Comparison of ENCODE assay signal across 9 mouse cellular contexts in genomic region chr8:124810056-124810610, GRCm38 (mm10). TPM values are rescaled to one million over a fixed set of nuclear protein-coding genes. Genes with fewer than 3 reads are reported as not detected.
DNase-seq lines count a peak whose midpoint lies in the region; ATAC-seq and TF ChIP-seq lines count a peak whose summit lies in the region.
"Had no signal": no experiment of that assay in that cellular context is flagged by ENCODE, and none has a peak within 500 bp of the region (broad histone marks: within the 10 kb centered on the region; RNA-seq: fewer than 3 reads in every experiment).

No protein-coding gene starts in this region.

- TF ChIP-seq CTCF in heart, postnatal 0 days (IDR thresholded peaks at IDR 0.05; ENCODE audit: low read depth): peak; percentile 30
- TF ChIP-seq CTCF in lung, adult 2 months (IDR thresholded peaks at IDR 0.05; ENCODE audit: insufficient read depth, low read length): peak; percentile 49
- TF ChIP-seq CTCF in cortical plate, adult 2 months (IDR thresholded peaks at IDR 0.05; ENCODE audit: extremely low read depth, insufficient read depth, low read length): peak; percentile 41

- H3K4me1 ChIP-seq in heart, postnatal 0 days (ENCODE audit: control insufficient read depth, insufficient read depth): no peaks in the 10 kb centered on the region
- H3K4me1 ChIP-seq in lung, adult 2 months (ENCODE audit: control insufficient read depth, insufficient read depth, low read length): no peaks in the 10 kb centered on the region
- no peaks in the 10 kb centered on the region for H3K4me1 ChIP-seq in cortical plate, adult 2 months (ENCODE audit: control insufficient read depth, insufficient read depth, low read length)
- H3K4me1 ChIP-seq: embryonic facial prominence, embryonic 12.5 days; stomach, embryonic 15.5 days had no signal

- no peaks in the 10 kb centered on the region for H3K36me3 ChIP-seq in heart, postnatal 0 days (replicated peaks; ENCODE audit: control insufficient read depth, insufficient read depth, low read length)
- H3K36me3 ChIP-seq: embryonic facial prominence, embryonic 12.5 days; stomach, embryonic 15.5 days had no signal

- no peak for ATAC-seq in heart, postnatal 0 days (ENCODE audit: insufficient read depth, low read depth)

- no peak overlapping the region for H3K27ac ChIP-seq in heart, postnatal 0 days (ENCODE audit: low read depth)
- H3K27ac ChIP-seq in cortical plate, adult 2 months (ENCODE audit: insufficient read depth, low read length): no peak overlapping the region
- H3K27ac ChIP-seq: embryonic facial prominence, embryonic 12.5 days; stomach, embryonic 15.5 days had no signal

- no peak for DNase-seq in heart, postnatal 0 days (ENCODE audit: low spot score)
- no peak for DNase-seq in heart, postnatal 36 days
- peak; percentile 20 for DNase-seq in lung, adult 2 months
- no peak for DNase-seq in lung, postnatal 4 days
- DNase-seq in Muller cell, postnatal 12 days (ENCODE audit: inconsistent ontology term): peak; percentile 34
- no peak for DNase-seq in gastrocnemius, postnatal 10 days

- H3K9ac ChIP-seq in heart, postnatal 0 days (replicated peaks; ENCODE audit: low read depth, low read length): no peak overlapping the region
- H3K9ac ChIP-seq: embryonic facial prominence, embryonic 12.5 days; stomach, embryonic 15.5 days had no signal

- H3K9me3 ChIP-seq in heart, postnatal 0 days (replicated peaks; ENCODE audit: control insufficient read depth, low read length): no peaks in the 10 kb centered on the region
- H3K9me3 ChIP-seq: embryonic facial prominence, embryonic 12.5 days; stomach, embryonic 15.5 days had no signal

- no peak for TF ChIP-seq POLR2A in lung, adult 2 months (IDR thresholded peaks at IDR 0.05; ENCODE audit: borderline replicate concordance, extremely low read depth, low read depth, low read length)
- TF ChIP-seq POLR2A in cortical plate, adult 2 months (IDR thresholded peaks at IDR 0.05; ENCODE audit: extremely low read depth, insufficient read depth, low read length): no peak

- H3K4me2 ChIP-seq in heart, postnatal 0 days (ENCODE audit: low read depth, low read length): no peak overlapping the region
- H3K4me2 ChIP-seq: embryonic facial prominence, embryonic 12.5 days; stomach, embryonic 15.5 days had no signal

- H3K4me3 ChIP-seq in heart, postnatal 0 days (ENCODE audit: low read depth, low read length): no peak overlapping the region
- no peak overlapping the region for H3K4me3 ChIP-seq in lung, adult 2 months (replicated peaks; ENCODE audit: extremely low read depth, low read depth, low read length)
- no peak overlapping the region for H3K4me3 ChIP-seq in cortical plate, adult 2 months (ENCODE audit: insufficient read depth, low read length)
- H3K4me3 ChIP-seq: embryonic facial prominence, embryonic 12.5 days; stomach, embryonic 15.5 days had no signal

- no peak for TF ChIP-seq EP300 in heart, postnatal 0 days (IDR thresholded peaks at IDR 0.05; ENCODE audit: low read depth)

- intact Hi-C loops in heart, postnatal 36 days (cut with DNase I): no loop called here

- WGBS in heart, postnatal 0 days: 52% methylated on average over 5 of the region's 5 CpGs
- 37% methylated on average over 5 of the region's 5 CpGs for WGBS in lung, adult 2 months

- no peaks in the 10 kb centered on the region for H3K27me3 ChIP-seq in heart, postnatal 0 days (ENCODE audit: control insufficient read depth, insufficient read depth, low read length)
- H3K27me3 ChIP-seq: embryonic facial prominence, embryonic 12.5 days; stomach, embryonic 15.5 days had no signal

RNA-seq across cellular contexts. Expression of gene Trim67, which starts 17.2 kb away (rescaled TPM):
- total RNA-seq in heart, postnatal 0 days (2014; rRNA removed; ENCODE audit: low replicate concordance): 0.04 and 0.08 TPM in 2 replicates
- 0.07 and 0.08 TPM in 2 replicates for polyA plus RNA-seq in heart, postnatal 0 days (2015; fragmentation: Nextera tagmentation; extraction: Ambion mirVana)
- total RNA-seq in heart, postnatal 36 days (2021): under 1 TPM; 0.36 to 0.68 TPM
- 0.44 and 0.51 TPM in 2 replicates for polyA plus RNA-seq in lung, adult 2 months (2012; rRNA removed)
- polyA plus RNA-seq in cortical plate, adult 2 months (2012; rRNA removed): 1.3 and 1.4 TPM in 2 replicates
- total RNA-seq in gastrocnemius, postnatal 10 days (2021): under 1 TPM; 0.18 to 0.23 TPM

RNA-seq across cellular contexts. Expression of gene Gnpat, which starts 52.7 kb away (rescaled TPM):
- 77.2 and 117 TPM in 2 replicates for total RNA-seq in heart, postnatal 0 days (2014; rRNA removed; ENCODE audit: low replicate concordance)
- 114 and 115 TPM in 2 replicates for polyA plus RNA-seq in heart, postnatal 0 days (2015; fragmentation: Nextera tagmentation; extraction: Ambion mirVana)
- total RNA-seq in heart, postnatal 36 days (2021): 100 to 1,000 TPM; 174 to 194 TPM
- 50.8 and 63.2 TPM in 2 replicates for polyA plus RNA-seq in lung, adult 2 months (2012; rRNA removed)
- polyA plus RNA-seq in cortical plate, adult 2 months (2012; rRNA removed): 87.9 and 95.0 TPM in 2 replicates
- total RNA-seq in gastrocnemius, postnatal 10 days (2021): 10 to 100 TPM; 92.7 to 98.3 TPM

RNA-seq across cellular contexts. Expression of gene 2810004N23Rik, which starts 52.8 kb away (rescaled TPM):
- total RNA-seq in heart, postnatal 0 days (2014; rRNA removed; ENCODE audit: low replicate concordance): 45.9 and 49.9 TPM in 2 replicates
- 49.6 and 50.2 TPM in 2 replicates for polyA plus RNA-seq in heart, postnatal 0 days (2015; fragmentation: Nextera tagmentation; extraction: Ambion mirVana)
- 10 to 100 TPM; 44.8 to 47.4 TPM for total RNA-seq in heart, postnatal 36 days (2021)
- 9.0 and 11.3 TPM in 2 replicates for polyA plus RNA-seq in lung, adult 2 months (2012; rRNA removed)
- polyA plus RNA-seq in cortical plate, adult 2 months (2012; rRNA removed): 16.7 and 17.1 TPM in 2 replicates
- 10 to 100 TPM; 32.7 to 33.3 TPM for total RNA-seq in gastrocnemius, postnatal 10 days (2021)

RNA-seq across cellular contexts. Expression of gene Fam89a, which starts 58.5 kb away (rescaled TPM):
- not detected in 2 replicates for total RNA-seq in heart, postnatal 0 days (2014; rRNA removed; ENCODE audit: low replicate concordance)
- polyA plus RNA-seq in heart, postnatal 0 days (2015; fragmentation: Nextera tagmentation; extraction: Ambion mirVana): 0.89 and 1.1 TPM in 2 replicates
- total RNA-seq in heart, postnatal 36 days (2021): 1 to 10 TPM in 1 of 2 experiments, under 1 TPM in 1; 0.75 to 1.6 TPM
- 4.0 and 4.9 TPM in 2 replicates for polyA plus RNA-seq in lung, adult 2 months (2012; rRNA removed)
- 1.1 and 1.7 TPM in 2 replicates for polyA plus RNA-seq in cortical plate, adult 2 months (2012; rRNA removed)
- total RNA-seq in gastrocnemius, postnatal 10 days (2021): under 1 TPM; 0.70 to 0.94 TPM

Comparison
In these comparisons a context has a peak if more than half of its experiments do, and no peak if none do; other contexts are left out.
1. DNase-seq: peak in lung, adult 2 months (single experiment) and Muller cell, postnatal 12 days (single experiment); none in heart, postnatal 0 days (single experiment), heart, postnatal 36 days (0 of 2), lung, postnatal 4 days (0 of 2) and gastrocnemius, postnatal 10 days (single experiment).
2. Peak in every context shown above with its lines, with median percentiles within 50 percentile points of each other: CTCF ChIP-seq.